Mouse (Mus musculus) gastrocnemius, adult 2 months (tissue): ENCODE results near the gene Capn13. TPM values are rescaled to one million over a fixed set of nuclear protein-coding genes. Genes with fewer than 3 reads are reported as not detected.

Experiments used
- DNase-seq: peaks from one replicate; pipeline ENCODE4 v3.0.0; 2022
- H3K27ac ChIP-seq: fragments of 200-600 bp; 2 replicates; pipeline ENCODE4 v1.8.1; 2022; ENCODE audit warnings: mild to moderate bottlenecking
- H3K4me3 ChIP-seq: fragments of 200-600 bp; 2 replicates; pipeline ENCODE4 v1.8.1; 2022; ENCODE audit warnings: mild to moderate bottlenecking, moderate library complexity
- CTCF ChIP-seq: fragments of 200-600 bp; IDR thresholded peaks from 2 replicates; pipeline ENCODE4 v1.8.1; 2022; ENCODE audit warnings: antibody characterized with exemption, mild to moderate bottlenecking, moderate library complexity
- intact Hi-C: fragments of 180-260 bp; cut with DNase I; formaldehyde crosslinking; loops from one replicate; pipeline ENCODE4 v1.15.1; 2025
- total RNA-seq, 2 experiments: library from RNA; stranded (reverse); gene quantifications; 2 replicates each; pipeline ENCODE4 v1.2.3; 2021

Gene Capn13
- total RNA-seq, 2 experiments from 2014 or later = not detected

GRCm38 (mm10) chr17:73323981-73324380, 76.7 kb downstream of the Capn13 start:
- no peak for TF ChIP-seq CTCF
- Histone ChIP-seq H3K27ac (no peak overlapping the region), H3K4me3 (no peak overlapping the region)
- DNase-seq = no peak
- intact Hi-C loops = no loop called here

DNA sequence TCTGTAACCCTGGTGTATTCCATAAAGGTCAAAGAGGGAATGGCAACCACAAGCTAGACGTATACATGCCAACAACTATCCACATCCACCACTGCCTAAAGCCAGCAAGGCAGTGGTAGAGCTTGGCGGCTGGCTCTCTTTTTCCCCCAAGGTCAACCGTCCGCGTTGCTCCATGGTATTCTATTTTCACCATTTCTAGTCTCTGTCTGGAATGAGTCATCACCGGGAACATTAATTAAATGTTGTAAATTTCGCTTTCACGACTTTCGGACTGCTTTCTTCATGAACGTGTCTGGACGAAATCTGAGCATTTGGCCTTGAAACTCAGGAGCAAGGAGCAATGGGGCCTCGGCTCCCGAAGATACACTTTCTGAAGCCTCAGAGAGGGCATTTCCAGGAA, 85.9 kb downstream of the Capn13 start:
- Histone ChIP-seq H3K4me3 (no peak overlapping the region), H3K27ac (no peak overlapping the region)
- TF ChIP-seq CTCF = no peak
- intact Hi-C loops = no loop called here
- no peak for DNase-seq

- H3K4me3 ChIP-seq = no peak overlapping the region
- intact Hi-C loops = no loop called here
- no peak for TF ChIP-seq CTCF
- H3K27ac ChIP-seq = no peak overlapping the region
- DNase-seq = no peak
Measured at GRCm38 (mm10) chr17:73311491-73311890, 89.2 kb downstream of the Capn13 start.

DNA sequence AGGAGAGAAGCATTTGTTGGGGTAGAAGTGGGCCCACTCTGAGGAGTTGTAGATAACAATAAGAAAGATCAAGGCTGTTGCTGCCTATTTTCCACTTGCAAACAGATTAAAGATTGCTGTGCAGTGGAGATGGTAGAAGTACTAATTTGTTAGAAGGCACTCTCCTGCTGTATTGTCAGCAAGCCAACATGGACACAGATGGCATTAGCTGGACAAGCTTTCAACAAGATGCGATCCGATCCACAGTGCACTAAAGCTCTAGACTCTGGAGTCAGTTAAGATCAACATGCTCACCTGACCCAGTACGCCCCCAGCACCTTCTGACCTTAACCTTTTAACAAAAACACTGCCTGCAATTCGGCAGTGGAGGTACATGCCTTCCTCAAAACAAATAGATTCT, 92.0 kb downstream of the Capn13 start:
- TF ChIP-seq CTCF = no peak
- no peak overlapping the region for H3K4me3 ChIP-seq

GRCm38 (mm10) chr17:73306626-73307025, 94.0 kb downstream of the Capn13 start:
- intact Hi-C loops = loop anchor here (10.0 kb wide), 1 partner anchor 268 kb away; no protein-coding TSS in a partner anchor
- peak; percentile 22 for DNase-seq
- TF ChIP-seq CTCF = no peak
- Histone ChIP-seq H3K4me3 (no peak overlapping the region), H3K27ac (no peak overlapping the region)

More for the DNA sequence above, 92.0 kb downstream of the Capn13 start:
- no peak for DNase-seq
- intact Hi-C loops = loop anchor here (10.0 kb wide), 1 partner anchor 266 kb away; no protein-coding TSS in a partner anchor
- no peak overlapping the region for H3K27ac ChIP-seq

DNA sequence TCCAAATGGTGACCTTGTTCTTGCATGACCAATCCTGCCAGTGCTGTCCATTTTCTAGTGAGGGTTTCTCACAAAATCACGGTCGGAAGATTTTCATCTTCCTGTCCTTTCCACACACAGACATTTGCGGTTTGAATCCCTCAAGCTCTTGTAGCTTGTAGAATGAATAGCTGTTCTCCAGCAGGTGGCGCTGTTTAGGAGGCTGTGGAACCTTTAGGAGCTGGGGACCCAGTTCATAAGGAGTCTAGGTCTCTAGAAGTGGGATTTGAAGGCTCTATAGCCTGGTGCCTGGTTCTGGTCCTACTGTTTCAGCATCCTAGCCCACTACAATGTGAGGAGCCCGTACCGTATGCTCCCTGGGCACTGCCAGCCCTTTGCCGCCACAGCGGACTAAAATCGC, 95.0 kb downstream of the Capn13 start:
- Histone ChIP-seq H3K4me3 (no peak overlapping the region), H3K27ac (no peak overlapping the region)
- peak; percentile 70 for TF ChIP-seq CTCF
- intact Hi-C loops = loop anchor here (10.0 kb wide), 1 partner anchor 269 kb away; no protein-coding TSS in a partner anchor
- DNase-seq = peak; percentile 31

GRCm38 (mm10) chr17:73304086-73304812, 96.4 kb downstream of the Capn13 start:
- no peak for DNase-seq
- TF ChIP-seq CTCF = no peak
- Histone ChIP-seq H3K4me3 (no peak overlapping the region), H3K27ac (no peak overlapping the region)
- intact Hi-C loops = loop anchor here (10.0 kb wide), 1 partner anchor 271 kb away; no protein-coding TSS in a partner anchor

GRCm38 (mm10) chr17:73303676-73304075, 97.0 kb downstream of the Capn13 start:
- DNase-seq = no peak
- no peak for TF ChIP-seq CTCF
- Histone ChIP-seq H3K27ac (no peak overlapping the region), H3K4me3 (no peak overlapping the region)
- intact Hi-C loops = loop anchor here (2.0 to 10.0 kb wide), 2 partner anchors 271 to 579 kb away; no protein-coding TSS in a partner anchor

DNA sequence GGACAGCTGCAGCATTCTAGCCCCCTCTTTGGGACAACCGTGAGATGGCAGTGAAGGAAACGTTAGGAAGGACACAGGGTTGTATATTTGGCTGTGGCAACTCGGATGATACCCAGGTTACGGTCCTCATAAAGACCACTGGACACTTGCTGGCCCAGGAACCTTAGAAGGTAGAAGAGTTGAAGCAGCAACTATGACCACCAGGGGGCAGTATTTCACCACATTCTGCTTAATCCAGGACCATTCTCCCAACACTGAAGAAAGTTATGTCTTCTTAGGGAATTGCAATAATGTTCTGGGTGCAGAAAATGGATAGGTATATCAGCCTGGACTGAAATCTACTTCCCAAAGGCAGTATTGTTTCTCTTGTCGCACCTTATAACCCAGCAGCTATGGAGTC, 97.4 kb downstream of the Capn13 start:
- Histone ChIP-seq H3K4me3 (no peak overlapping the region), H3K27ac (no peak overlapping the region)
- DNase-seq = peak; percentile 58
- intact Hi-C loops = loop anchor here (2.0 to 10.0 kb wide), 2 partner anchors 272 to 580 kb away; no protein-coding TSS in a partner anchor
- peak; percentile 78 for TF ChIP-seq CTCF

DNA sequence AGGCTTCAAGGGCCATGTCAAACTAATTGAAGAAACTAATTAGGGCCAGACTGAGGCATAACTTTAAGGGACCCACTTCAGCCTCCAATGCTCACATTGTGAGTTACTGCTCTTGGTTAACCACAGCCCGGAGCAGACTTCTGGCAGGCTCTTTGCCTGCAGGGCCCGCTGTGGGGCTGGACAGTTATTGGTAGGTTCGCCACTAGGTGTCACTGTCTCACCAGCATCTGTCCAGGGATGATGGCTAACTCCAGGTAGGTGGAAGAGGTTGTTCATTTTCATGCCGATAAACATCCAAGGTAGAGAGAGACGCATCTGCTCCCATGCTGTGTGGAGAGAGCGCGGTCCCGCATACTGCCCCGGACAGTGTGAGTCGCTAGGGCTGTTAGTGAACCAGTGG, 98.6 kb downstream of the Capn13 start:
- no peak overlapping the region for H3K4me3 ChIP-seq
- intact Hi-C loops = loop anchor here (2.0 to 10.0 kb wide), 2 partner anchors 273 to 581 kb away; no protein-coding TSS in a partner anchor
- no peak overlapping the region for H3K27ac ChIP-seq
- TF ChIP-seq CTCF = peak; percentile 88
- peak; percentile 76 for DNase-seq

DNA sequence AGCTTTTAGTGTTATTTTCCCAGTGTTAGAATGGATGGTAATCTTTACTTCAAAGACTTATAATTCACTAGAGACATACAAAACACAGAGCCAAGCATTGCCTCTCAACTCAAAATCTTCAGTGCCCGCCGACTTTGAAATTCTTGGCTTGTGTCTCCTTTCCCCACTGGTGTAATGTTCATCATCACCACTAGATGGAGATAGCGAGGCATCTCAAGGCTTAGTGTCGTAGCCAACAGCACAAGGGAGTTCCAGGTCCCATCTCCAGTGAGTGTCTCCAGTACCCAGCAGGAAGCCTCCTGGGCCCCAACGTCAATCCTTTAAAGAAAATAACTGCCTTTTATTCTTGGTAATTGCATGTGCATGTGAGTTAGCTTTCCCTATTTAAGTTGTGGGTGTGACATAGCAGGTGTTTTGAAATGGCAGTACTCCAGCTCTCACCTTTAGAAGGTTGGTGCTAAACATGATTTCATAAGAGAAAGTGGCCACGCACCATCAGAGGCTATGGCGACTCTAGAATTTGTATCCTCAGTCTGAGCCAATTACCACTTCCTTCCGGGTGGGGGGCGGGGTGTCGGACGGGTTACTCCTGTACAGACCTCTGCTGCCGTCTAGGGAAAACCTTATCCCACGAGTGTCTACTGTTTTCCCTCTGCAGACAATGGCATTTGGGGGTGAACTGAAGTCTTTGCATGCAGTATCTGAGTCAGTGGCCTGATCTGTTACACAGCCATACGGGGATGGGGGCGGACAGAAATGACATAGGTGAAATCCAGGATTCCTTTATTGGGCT, 99.2 kb downstream of the Capn13 start:
- DNase-seq = peak; percentile 52
- intact Hi-C loops = loop anchor here (2.0 to 10.0 kb wide), 3 partner anchors 273 to 581 kb away; no protein-coding TSS in a partner anchor
- peak; percentile 95 for TF ChIP-seq CTCF
- no peak overlapping the region for H3K4me3 ChIP-seq
- H3K27ac ChIP-seq = no peak overlapping the region

GRCm38 (mm10) chr17:73300147-73300880, 100.4 kb downstream of the Capn13 start:
- no peak for TF ChIP-seq CTCF
- no peak overlapping the region for H3K4me3 ChIP-seq
- no peak overlapping the region for H3K27ac ChIP-seq
- DNase-seq = no peak
- intact Hi-C loops = loop anchor here (2.0 to 10.0 kb wide), 2 partner anchors 274 to 444 kb away; no protein-coding TSS in a partner anchor
